11 mouse cellular contexts compared by ENCODE assay signal in genomic region chr2:169777242-169777641, GRCm38 (mm10).
DNase-seq lines count a peak whose midpoint lies in the region; ATAC-seq and TF ChIP-seq lines count a peak whose summit lies in the region.
"Had no signal": no experiment of that assay in that cellular context is flagged by ENCODE, and none has a peak within 500 bp of the region (broad histone marks: within the 10 kb centered on the region; RNA-seq: fewer than 3 reads in every experiment).

No protein-coding gene starts in this region.

- peaks cover 43% of the 10 kb centered on the region for H3K4me1 ChIP-seq in kidney, embryonic 15.5 days
- no peaks in the 10 kb centered on the region; the same call in 1 of the 2 replicates for H3K4me1 ChIP-seq in lung, postnatal 0 days (ENCODE audit: insufficient read depth, low read depth, low read length)
- H3K4me1 ChIP-seq in hindbrain, embryonic 11.5 days (replicated peaks; ENCODE audit: control insufficient read depth, insufficient read depth, low read length) = no peaks in the 10 kb centered on the region
- H3K4me1 ChIP-seq: embryonic facial prominence, embryonic 12.5 days had no signal

- H3K4me3 ChIP-seq in kidney, embryonic 15.5 days (replicated peaks) = no peak overlapping the region
- no peak overlapping the region for H3K4me3 ChIP-seq in lung, postnatal 0 days (ENCODE audit: low read depth, low read length)
- no peak overlapping the region for H3K4me3 ChIP-seq in hindbrain, embryonic 11.5 days (ENCODE audit: low read depth, low read length)
- H3K4me3 ChIP-seq: embryonic facial prominence, embryonic 12.5 days; layer of hippocampus, adult 2 months had no signal

- WGBS in kidney, embryonic 15.5 days = 24% methylated on average over 4 of the region's 4 CpGs
- WGBS in lung, postnatal 0 days = 39% methylated on average over 4 of the region's 4 CpGs
- 51% methylated on average over 4 of the region's 4 CpGs for WGBS in hindbrain, embryonic 11.5 days

- no peak overlapping the region for H3K9ac ChIP-seq in kidney, embryonic 15.5 days
- H3K9ac ChIP-seq in lung, postnatal 0 days (replicated peaks; ENCODE audit: low read depth) = no peak overlapping the region
- H3K9ac ChIP-seq in hindbrain, embryonic 11.5 days (ENCODE audit: low read depth, low read length) = no peak overlapping the region
- H3K9ac ChIP-seq: embryonic facial prominence, embryonic 12.5 days had no signal

- ATAC-seq in kidney, embryonic 15.5 days (replicated peaks; ENCODE audit: low FRiP score) = peak; percentile 61
- ATAC-seq in lung, postnatal 0 days = peak; percentile 72
- ATAC-seq in hindbrain, embryonic 11.5 days (ENCODE audit: low FRiP score) = no peak

- DNase-seq in adrenal gland, adult (ENCODE audit: inconsistent age in 2 of 2, low spot score in 1 of 2) = peak; percentile 72 to 75
- no peak for DNase-seq in adrenal gland, postnatal 4 days (ENCODE audit: low spot score in 2 of 2)
- peak; percentile 20 to 56 for DNase-seq in heart, adult 9 months (ENCODE audit: low spot score in 2 of 2)
- peak; percentile 58 for DNase-seq in lung, postnatal 0 days (ENCODE audit: low spot score)
- no peak for DNase-seq in hindbrain, embryonic 11.5 days (ENCODE audit: low spot score)
- no peak for DNase-seq in layer of hippocampus, adult 11-12 months (ENCODE audit: low spot score)
- DNase-seq in cerebellum, postnatal 10 days = no peak
- DNase-seq: gastrocnemius, postnatal 10 days had no signal

- H3K36me3 ChIP-seq in kidney, embryonic 15.5 days = no peaks in the 10 kb centered on the region
- no peaks in the 10 kb centered on the region for H3K36me3 ChIP-seq in lung, postnatal 0 days (ENCODE audit: insufficient read depth, low read length)
- H3K36me3 ChIP-seq in hindbrain, embryonic 11.5 days (ENCODE audit: control insufficient read depth, insufficient read depth, low read length) = no peaks in the 10 kb centered on the region
- H3K36me3 ChIP-seq: embryonic facial prominence, embryonic 12.5 days had no signal

- no peaks in the 10 kb centered on the region for H3K9me3 ChIP-seq in kidney, embryonic 15.5 days (replicated peaks)
- no peaks in the 10 kb centered on the region for H3K9me3 ChIP-seq in lung, postnatal 0 days (ENCODE audit: low read length)
- H3K9me3 ChIP-seq in hindbrain, embryonic 11.5 days (ENCODE audit: control insufficient read depth, low read length) = no peaks in the 10 kb centered on the region
- H3K9me3 ChIP-seq: embryonic facial prominence, embryonic 12.5 days had no signal

- no peak overlapping the region for H3K4me2 ChIP-seq in kidney, embryonic 15.5 days
- no peak overlapping the region for H3K4me2 ChIP-seq in lung, postnatal 0 days (replicated peaks; ENCODE audit: low read depth, low read length)
- no peak overlapping the region for H3K4me2 ChIP-seq in hindbrain, embryonic 11.5 days (replicated peaks; ENCODE audit: low read depth, low read length)
- H3K4me2 ChIP-seq: embryonic facial prominence, embryonic 12.5 days had no signal

- 0 out of 2 replicates have a peak, but pooled peaks have one; percentile 7 for TF ChIP-seq CTCF in lung, postnatal 0 days (IDR thresholded peaks at IDR 0.05)

- H3K27ac ChIP-seq in kidney, embryonic 15.5 days = peak overlapping the region; percentile 19; the same call in 1 of the 2 replicates
- no peak overlapping the region for H3K27ac ChIP-seq in lung, postnatal 0 days (ENCODE audit: low read length)
- H3K27ac ChIP-seq in hindbrain, embryonic 11.5 days (ENCODE audit: low read depth, low read length) = no peak overlapping the region
- H3K27ac ChIP-seq: embryonic facial prominence, embryonic 12.5 days; layer of hippocampus, adult 2 months had no signal

- no peaks in the 10 kb centered on the region for H3K27me3 ChIP-seq in kidney, embryonic 15.5 days
- no peaks in the 10 kb centered on the region for H3K27me3 ChIP-seq in lung, postnatal 0 days (replicated peaks; ENCODE audit: insufficient read depth, low read length)
- H3K27me3 ChIP-seq in hindbrain, embryonic 11.5 days (ENCODE audit: control insufficient read depth, insufficient read depth, low read length) = no peaks in the 10 kb centered on the region
- H3K27me3 ChIP-seq: embryonic facial prominence, embryonic 12.5 days had no signal

- TF ChIP-seq EP300 in lung, postnatal 0 days (IDR thresholded peaks at IDR 0.05) = peak; percentile 46

Comparison
In these comparisons a context has a peak if more than half of its experiments do, and no peak if none do; other contexts are left out.
1. DNase-seq: peak in adrenal gland, adult (2 of 2), heart, adult 9 months (2 of 2) and lung, postnatal 0 days (single experiment); none in adrenal gland, postnatal 4 days (0 of 2), hindbrain, embryonic 11.5 days (single experiment), layer of hippocampus, adult 11-12 months (single experiment) and cerebellum, postnatal 10 days (0 of 2).